Mouse (Mus musculus) stomach, adult 2 months (tissue): ENCODE data around the gene Gm14409. TPM values are rescaled to one million over a fixed set of nuclear protein-coding genes. Genes with fewer than 3 reads are reported as not detected.

Experiments
- polyA plus RNA-seq: library from polyadenylated mRNA; depleted of rRNA; stranded (reverse); fragments of >200 nt; gene quantifications from 2 replicates; pipeline ENCODE4 v1.2.3, GENCODE M21; 2012; rRNA removed

Gene Gm14409
- polyA plus RNA-seq: not detected in 2 replicates

DNA sequence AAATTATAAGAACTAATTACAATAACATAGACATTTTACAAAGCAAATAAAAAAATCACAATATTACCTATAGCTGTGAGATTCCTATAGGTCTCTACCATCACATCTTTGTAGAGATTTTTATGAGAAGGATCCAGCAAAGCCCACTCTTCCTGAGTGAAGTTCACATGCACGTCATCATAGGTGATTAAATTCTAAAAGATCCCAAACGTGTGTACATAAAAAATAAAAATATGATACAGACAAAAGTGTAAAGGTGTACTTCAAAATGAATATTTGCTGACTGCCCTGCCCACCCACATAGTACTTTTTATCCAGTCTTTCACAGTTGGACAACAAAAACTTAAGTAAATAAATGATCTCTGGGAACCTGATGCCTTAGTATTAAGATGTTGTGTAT is at the start of gene Gm14409:
Gene Gm14409, minus strand, starts transcription at position 101 of the 400 bp plus-strand sequence.

Other genes starting within 250 kb of the Gm14409 start
- gene Gm14401, start 192.7 kb downstream of the Gm14409 start, polyA plus RNA-seq: not detected in 2 replicates
- gene Gm14410, start 60.6 kb downstream of the Gm14409 start, polyA plus RNA-seq: not detected in 2 replicates
- gene Gm14412, start 57.3 kb upstream of the Gm14409 start, polyA plus RNA-seq: not detected in 2 replicates
- 0.22 TPM in 1 of 2 replicates, not detected in the other for gene Gm14418, start 131.3 kb upstream of the Gm14409 start, polyA plus RNA-seq
- 0.12 TPM in 1 of 2 replicates, not detected in the other for gene Zfp970, start 197.7 kb upstream of the Gm14409 start, polyA plus RNA-seq
- gene Gm14403, start 231.2 kb upstream of the Gm14409 start, polyA plus RNA-seq: 0.12 TPM in 1 of 2 replicates, not detected in the other